Mouse (Mus musculus) midbrain, embryonic 12.5 days (tissue): ENCODE measurements around the gene Tnpo3. TPM values are rescaled to one million over a fixed set of nuclear protein-coding genes. Genes with fewer than 3 reads are reported as not detected.

ENCODE experiments used
- ATAC-seq: fragments of 200-750 bp; cut with Nextera tagmentation; 2 replicates; pipeline ENCODE4 v1.8.0; 2017; ENCODE audit warnings: low read depth, moderate TSS enrichment, moderate library complexity; ENCODE audit not compliant: low FRiP score
- H3K27ac ChIP-seq: fragments of 300-500 bp; sonication (generic); replicated peaks from 2 replicates; pipeline ENCODE4 v1.5.1; 2016; ENCODE audit warnings: mild to moderate bottlenecking
- H3K27me3 ChIP-seq: fragments of 300-500 bp; sonication (generic); 2 replicates; pipeline ENCODE4 v1.6.1; 2016; ENCODE audit warnings: mild to moderate bottlenecking
- H3K36me3 ChIP-seq: fragments of 300-500 bp; sonication (generic); 2 replicates; pipeline ENCODE4 v1.6.1; 2016
- H3K4me1 ChIP-seq: fragments of 300-500 bp; sonication (generic); 2 replicates; pipeline ENCODE4 v1.6.1; 2016
- H3K4me2 ChIP-seq: fragments of 300-500 bp; sonication (generic); replicated peaks from 2 replicates; pipeline ENCODE4 v1.6.1; 2016; ENCODE audit warnings: mild to moderate bottlenecking, moderate library complexity
- H3K4me3 ChIP-seq: fragments of 300-500 bp; sonication (generic); 2 replicates; pipeline ENCODE4 v1.5.1; 2016; ENCODE audit warnings: mild to moderate bottlenecking
- H3K9ac ChIP-seq: fragments of 300-500 bp; sonication (generic); replicated peaks from 2 replicates; pipeline ENCODE4 v1.6.1; 2016; ENCODE audit warnings: mild to moderate bottlenecking, moderate library complexity
- H3K9me3 ChIP-seq: fragments of 300-500 bp; sonication (generic); 2 replicates; pipeline ENCODE4 v1.6.1; 2016; ENCODE audit warnings: mild to moderate bottlenecking
- WGBS: fragments of 180-500 bp; shearing (Covaris S2); methylation state at CpG from one replicate; pipeline ENCODE4 v1.1.7; 2016; 5-methylcytosine and 5-hydroxymethylcytosine counted together
- polyA plus RNA-seq: library from polyadenylated mRNA; unstranded; fragments of >200 nt; fragmentation: Nextera tagmentation; extraction: Ambion mirVana; gene quantifications from 2 replicates; pipeline ENCODE4 v1.2.1, GENCODE M21; 2016

Tnpo3 gene
- 116 TPM in 2 replicates for polyA plus RNA-seq

DNA sequence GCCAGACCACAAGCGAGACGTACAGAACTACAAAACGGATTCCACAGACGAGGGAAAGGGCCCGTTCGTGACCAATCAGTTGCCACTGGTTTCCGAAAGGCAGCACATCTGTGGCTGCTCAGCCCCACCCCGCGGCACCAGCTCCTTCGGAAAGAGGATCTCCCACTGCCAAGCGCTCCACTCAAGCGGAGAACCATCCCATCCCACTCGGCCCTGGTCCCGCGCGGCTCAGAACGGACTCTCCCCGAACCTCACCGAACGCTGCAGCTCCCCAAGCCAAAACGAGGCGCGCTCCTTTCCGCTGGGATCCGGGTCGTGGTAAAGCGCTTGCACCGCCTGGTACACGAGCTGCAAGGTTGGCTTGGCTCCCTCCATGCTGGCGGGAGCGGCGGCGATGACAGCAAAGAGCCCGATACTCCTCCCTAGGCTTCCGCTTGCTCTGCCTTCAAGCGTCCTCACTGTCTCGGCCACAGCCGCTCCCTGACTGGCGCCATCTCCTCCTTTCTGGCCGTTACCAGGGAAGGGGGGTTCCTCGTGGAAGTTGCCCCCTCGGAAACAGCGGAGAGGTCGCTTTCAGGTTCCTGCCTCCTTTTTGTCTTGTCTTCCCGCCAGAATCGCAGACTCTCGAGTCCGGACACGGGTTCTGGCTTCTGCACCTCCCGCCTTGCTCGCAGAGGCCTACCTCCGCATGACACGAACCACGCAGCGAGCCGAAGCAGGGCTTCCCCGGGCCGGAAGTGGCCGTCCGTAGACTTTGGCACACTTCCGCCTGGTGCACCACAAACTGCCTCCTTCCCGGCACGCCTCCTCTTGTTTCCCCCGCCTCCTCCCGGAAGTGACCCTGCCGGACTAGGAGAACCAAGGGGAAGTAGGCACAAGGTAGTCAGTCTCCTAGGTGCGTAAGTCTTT lies at the start of gene Tnpo3:
TSS of gene Tnpo3 (minus strand) at position 777 of the 909 bp plus-strand sequence.
- Histone ChIP-seq H3K4me1 (peaks cover 18% of the 10 kb centered on the region), H3K36me3 (no peaks in the 10 kb centered on the region), H3K4me2 (peak within 1 kb of the TSS; percentile 87), H3K27ac (peak within 1 kb of the TSS; percentile 83), H3K9ac (peak within 1 kb of the TSS; percentile 92), H3K27me3 (no peaks in the 10 kb centered on the region), H3K9me3 (no peaks in the 10 kb centered on the region), H3K4me3 (peak within 1 kb of the TSS; percentile 82)
- WGBS = under 1% methylated on average over 67 of the region's 67 CpGs
- peak; percentile 93 for ATAC-seq

DNA sequence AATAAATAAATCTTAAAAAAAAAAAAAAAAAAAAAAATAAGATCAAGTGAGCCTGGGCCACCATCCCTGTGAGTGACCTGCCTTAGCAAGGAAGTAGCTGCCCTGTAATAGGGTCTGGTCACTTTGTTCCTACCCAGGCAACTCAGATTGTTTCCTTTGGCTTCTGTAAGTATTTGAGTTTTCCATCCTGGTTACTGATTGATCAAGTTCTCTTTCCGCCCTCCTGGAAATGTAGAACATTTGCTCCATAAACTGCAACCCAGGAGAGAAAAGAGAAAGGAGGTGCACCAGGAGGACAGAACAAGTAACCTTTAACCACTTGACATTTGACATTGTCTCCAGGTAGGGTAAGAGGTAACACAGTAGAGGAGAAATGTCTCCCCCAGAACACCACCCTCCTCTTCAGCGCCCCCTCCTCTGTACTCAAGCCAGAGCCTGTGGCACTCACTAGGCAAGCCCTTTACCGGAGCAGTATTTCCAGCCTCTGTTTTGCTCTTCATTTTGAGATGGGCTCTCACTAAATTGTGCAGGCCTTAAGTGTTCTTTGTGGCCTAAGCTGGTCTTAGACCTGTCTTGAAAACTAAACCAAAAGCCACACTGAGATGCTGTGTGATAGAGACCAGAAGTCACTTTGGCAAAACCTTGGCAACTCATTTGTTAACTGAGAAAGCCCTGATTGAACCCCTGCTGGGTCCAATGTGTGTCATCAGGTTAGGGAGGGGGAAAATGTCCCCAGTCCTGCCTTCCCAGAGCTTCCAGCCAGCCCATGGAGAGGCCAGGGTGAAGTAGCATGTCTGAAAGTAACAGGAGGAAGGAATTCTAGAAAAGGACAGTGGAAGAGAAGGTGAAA lies 49.2 kb upstream of the Tnpo3 start:
- no peak overlapping the region for H3K9ac ChIP-seq
- no peaks in the 10 kb centered on the region for H3K36me3 ChIP-seq
- no peak overlapping the region for H3K4me2 ChIP-seq
- no peak overlapping the region for H3K27ac ChIP-seq
- no peak overlapping the region for H3K4me3 ChIP-seq
- H3K9me3 ChIP-seq = no peaks in the 10 kb centered on the region
- WGBS = 85% methylated on average over 3 of the region's 3 CpGs
- ATAC-seq = no peak
- H3K4me1 ChIP-seq = no peaks in the 10 kb centered on the region
- H3K27me3 ChIP-seq = no peaks in the 10 kb centered on the region

DNA sequence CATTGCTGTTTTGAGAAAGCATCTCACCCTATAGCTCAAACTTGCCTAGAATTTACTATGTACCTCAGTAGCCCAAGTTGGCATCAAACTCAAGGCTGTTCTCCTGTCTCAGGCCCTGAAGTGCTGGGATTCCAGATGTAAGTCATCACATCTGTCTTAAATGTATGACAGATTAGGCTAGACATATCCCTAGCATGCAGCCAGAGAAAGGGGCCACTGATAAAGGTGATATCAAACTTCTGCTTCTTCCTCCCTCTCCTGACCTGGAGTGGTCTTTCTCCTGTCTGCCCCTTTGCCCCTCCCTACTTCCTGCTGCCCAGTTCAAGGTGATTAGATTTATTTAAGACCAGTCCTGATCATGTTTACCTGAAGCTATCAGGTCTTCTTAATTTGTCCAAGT lies 43.6 kb upstream of the Tnpo3 start:
- no peak overlapping the region for H3K4me3 ChIP-seq

DNA sequence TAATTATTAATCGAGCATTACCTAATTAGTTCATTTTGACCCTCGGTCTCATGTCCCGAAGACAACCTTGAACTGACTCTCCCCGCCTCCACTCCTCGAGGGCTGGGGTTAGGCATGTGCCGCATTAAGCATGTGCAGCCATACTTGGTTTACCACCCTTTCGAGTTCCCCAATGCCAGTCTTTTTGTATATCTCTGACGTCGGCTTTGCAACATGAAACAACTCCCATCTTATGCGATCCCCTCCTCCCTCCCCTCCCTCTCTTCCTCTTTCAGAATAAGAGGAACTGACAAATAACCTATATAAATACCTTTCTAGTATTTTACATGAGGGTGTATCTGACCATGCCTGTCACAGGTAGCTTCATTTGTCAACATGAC lies 40.5 kb upstream of the Tnpo3 start:
- Histone ChIP-seq H3K4me3 (no peak overlapping the region), H3K4me2 (no peak overlapping the region), H3K9ac (no peak overlapping the region), H3K9me3 (no peaks in the 10 kb centered on the region), H3K27me3 (peaks cover 5% of the 10 kb centered on the region), H3K36me3 (no peaks in the 10 kb centered on the region), H3K27ac (no peak overlapping the region), H3K4me1 (no peaks in the 10 kb centered on the region)
- WGBS = 70% methylated on average over 10 of the region's 10 CpGs
- no peak for ATAC-seq

More for the DNA sequence above, 43.6 kb upstream of the Tnpo3 start:
- H3K27ac ChIP-seq = no peak overlapping the region
- H3K9me3 ChIP-seq = no peaks in the 10 kb centered on the region
- no peak overlapping the region for H3K9ac ChIP-seq
- no peaks in the 10 kb centered on the region for H3K36me3 ChIP-seq
- no peak overlapping the region for H3K4me2 ChIP-seq
- ATAC-seq = no peak
- peaks cover 5% of the 10 kb centered on the region for H3K27me3 ChIP-seq
- H3K4me1 ChIP-seq = no peaks in the 10 kb centered on the region

DNA sequence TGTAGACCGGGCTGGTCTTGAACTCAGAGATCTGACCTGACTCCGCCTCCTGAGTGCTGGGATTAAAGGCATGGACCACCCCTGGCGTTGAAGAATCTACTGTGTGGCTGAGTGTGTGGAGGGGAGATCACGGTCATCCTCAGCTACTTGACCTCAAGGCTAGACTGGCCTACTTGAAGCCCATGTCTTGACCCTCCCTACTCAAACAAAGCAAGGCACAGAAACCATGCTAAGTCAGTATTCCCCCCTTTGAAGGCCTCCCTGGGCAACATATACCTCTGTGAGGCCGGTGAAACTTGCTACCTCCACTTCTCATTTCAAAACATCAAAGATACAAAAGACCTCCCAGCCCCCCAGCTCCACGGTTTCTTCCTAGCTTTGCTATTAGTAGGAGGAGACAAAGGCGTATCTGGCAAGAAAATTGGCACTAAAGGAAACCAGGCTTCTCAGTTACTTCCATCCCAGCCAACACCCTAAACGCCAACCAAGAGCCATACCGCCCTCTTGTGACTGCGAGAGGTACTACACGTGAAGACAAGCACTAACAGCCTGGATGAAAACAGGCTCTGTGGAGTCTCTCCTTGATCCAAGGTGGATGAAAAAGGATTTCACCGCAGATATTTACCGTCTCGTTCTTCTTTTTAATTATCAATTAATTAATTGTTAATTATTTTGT lies 39.9 kb upstream of the Tnpo3 start:
- no peak for ATAC-seq

DNA sequence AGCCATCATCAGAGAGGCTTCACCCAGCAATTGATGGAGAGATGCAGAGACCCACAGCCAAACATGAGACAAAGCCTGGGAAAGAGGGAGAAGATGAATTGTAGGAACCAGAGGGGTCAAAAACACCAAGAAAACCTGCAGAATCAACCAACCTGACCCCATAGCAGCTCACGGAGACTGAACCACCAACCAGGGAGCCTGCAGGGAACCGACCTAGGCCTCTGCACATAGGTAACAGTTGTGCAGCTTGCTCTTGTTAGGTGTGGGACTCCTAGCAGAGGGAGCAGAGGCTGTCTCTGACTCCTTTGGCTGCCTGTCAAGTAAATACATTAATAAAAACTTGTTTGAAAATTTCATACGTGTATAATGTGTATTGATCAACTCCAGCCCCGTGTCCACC lies 32.1 kb upstream of the Tnpo3 start:
- Histone ChIP-seq H3K27me3 (peaks cover 36% of the 10 kb centered on the region), H3K9ac (no peak overlapping the region), H3K36me3 (no peaks in the 10 kb centered on the region), H3K4me1 (peaks cover 7% of the 10 kb centered on the region; the same call in 1 of the 2 replicates), H3K9me3 (no peaks in the 10 kb centered on the region), H3K4me2 (no peak overlapping the region), H3K27ac (no peak overlapping the region), H3K4me3 (no peak overlapping the region)
- 90% methylated on average over 4 of the region's 4 CpGs for WGBS
- no peak for ATAC-seq

More for the DNA sequence above, 39.9 kb upstream of the Tnpo3 start:
- Histone ChIP-seq H3K4me3 (no peak overlapping the region), H3K9ac (no peak overlapping the region), H3K27ac (no peak overlapping the region), H3K9me3 (no peaks in the 10 kb centered on the region), H3K4me2 (no peak overlapping the region), H3K27me3 (peaks cover 5% of the 10 kb centered on the region), H3K4me1 (no peaks in the 10 kb centered on the region), H3K36me3 (no peaks in the 10 kb centered on the region)
- WGBS = 32% methylated on average over 14 of the region's 14 CpGs

DNA sequence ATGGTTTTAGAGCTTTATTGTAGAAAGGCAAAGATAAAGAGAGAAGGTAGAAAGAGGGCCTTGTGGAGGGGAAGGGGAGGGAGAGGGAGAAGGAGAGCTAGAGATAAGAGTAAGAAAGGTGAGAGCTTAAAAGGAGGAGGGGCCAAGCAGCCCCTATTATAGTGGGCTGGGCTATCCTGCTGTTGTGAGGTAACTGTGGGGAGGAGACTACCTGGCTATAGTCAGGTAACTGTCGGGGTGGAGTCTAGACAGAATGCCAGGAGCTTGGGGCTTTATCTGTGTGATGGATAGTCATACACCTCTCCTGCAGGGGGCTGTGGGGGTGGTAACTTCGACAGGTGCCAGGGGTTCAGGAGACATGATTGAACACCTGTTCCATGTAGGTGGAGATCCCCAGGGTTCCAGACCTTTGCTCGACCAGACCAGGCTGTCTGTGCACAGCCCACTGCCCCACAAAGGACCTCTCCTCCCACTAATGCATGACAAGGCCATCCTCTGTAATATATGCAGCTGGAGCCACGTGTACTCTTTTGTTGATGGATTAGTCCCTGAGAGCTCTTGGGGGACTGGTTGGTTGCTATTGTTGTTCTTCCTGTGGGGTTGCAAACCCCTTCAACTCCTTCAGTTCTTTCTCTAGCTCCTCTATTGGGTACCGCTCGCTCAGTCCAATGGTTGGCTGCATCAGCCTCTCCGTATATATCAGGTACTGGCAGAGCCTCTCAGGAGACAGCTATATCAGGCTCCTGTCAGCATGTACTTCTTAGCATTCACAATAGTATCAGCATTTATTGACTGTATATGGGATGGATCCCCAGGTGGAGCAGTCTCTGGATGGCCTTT lies 30.1 kb upstream of the Tnpo3 start:
- Histone ChIP-seq H3K9me3 (no peaks in the 10 kb centered on the region), H3K27me3 (peaks cover 45% of the 10 kb centered on the region), H3K4me2 (0 out of 2 replicates have a peak overlapping the region, but pooled peaks have one; percentile 8), H3K27ac (no peak overlapping the region), H3K36me3 (no peaks in the 10 kb centered on the region), H3K4me3 (no peak overlapping the region), H3K4me1 (peaks cover 7% of the 10 kb centered on the region; the same call in 1 of the 2 replicates), H3K9ac (no peak overlapping the region)
- ATAC-seq = peak; percentile 75
- WGBS = 5% methylated on average over 7 of the region's 7 CpGs

DNA sequence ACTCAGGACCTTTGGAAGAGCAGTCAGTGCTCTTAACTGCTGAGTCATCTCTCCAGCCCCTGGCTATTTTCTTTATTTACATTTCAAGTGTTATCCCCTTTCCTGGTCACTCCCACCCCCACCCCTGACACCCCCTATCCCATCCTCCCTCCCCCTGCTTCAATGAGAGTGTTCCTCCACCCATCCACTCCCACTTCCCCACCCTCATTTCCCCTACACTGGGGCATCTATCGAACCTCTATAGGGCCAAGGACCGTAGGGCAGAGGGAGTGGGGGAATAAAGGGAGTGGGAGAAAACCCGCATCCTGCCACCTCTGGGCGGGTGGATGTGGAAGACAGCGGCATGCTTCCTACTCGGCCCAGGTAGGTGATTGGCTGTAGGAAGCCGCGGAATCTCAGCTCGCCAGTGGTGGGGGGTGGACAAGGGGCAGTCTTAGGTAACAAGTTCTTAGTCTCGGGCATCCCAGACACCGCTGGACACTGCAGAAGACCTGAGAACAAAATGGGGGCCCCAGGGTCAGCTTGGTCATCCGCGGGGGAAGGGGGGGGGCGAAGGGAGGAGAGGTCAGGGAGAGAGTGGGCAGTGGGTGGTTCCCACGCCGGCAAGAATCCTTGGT lies 29.3 kb upstream of the Tnpo3 start:
- no peak for ATAC-seq
- peaks cover 7% of the 10 kb centered on the region; the same call in 1 of the 2 replicates for H3K4me1 ChIP-seq
- no peak overlapping the region for H3K27ac ChIP-seq
- no peak overlapping the region for H3K9ac ChIP-seq
- no peaks in the 10 kb centered on the region for H3K9me3 ChIP-seq
- WGBS = 14% methylated on average over 16 of the region's 16 CpGs
- no peaks in the 10 kb centered on the region for H3K36me3 ChIP-seq
- peak overlapping the region; percentile 26 for H3K4me2 ChIP-seq
- peaks cover 45% of the 10 kb centered on the region for H3K27me3 ChIP-seq
- no peak overlapping the region for H3K4me3 ChIP-seq

DNA sequence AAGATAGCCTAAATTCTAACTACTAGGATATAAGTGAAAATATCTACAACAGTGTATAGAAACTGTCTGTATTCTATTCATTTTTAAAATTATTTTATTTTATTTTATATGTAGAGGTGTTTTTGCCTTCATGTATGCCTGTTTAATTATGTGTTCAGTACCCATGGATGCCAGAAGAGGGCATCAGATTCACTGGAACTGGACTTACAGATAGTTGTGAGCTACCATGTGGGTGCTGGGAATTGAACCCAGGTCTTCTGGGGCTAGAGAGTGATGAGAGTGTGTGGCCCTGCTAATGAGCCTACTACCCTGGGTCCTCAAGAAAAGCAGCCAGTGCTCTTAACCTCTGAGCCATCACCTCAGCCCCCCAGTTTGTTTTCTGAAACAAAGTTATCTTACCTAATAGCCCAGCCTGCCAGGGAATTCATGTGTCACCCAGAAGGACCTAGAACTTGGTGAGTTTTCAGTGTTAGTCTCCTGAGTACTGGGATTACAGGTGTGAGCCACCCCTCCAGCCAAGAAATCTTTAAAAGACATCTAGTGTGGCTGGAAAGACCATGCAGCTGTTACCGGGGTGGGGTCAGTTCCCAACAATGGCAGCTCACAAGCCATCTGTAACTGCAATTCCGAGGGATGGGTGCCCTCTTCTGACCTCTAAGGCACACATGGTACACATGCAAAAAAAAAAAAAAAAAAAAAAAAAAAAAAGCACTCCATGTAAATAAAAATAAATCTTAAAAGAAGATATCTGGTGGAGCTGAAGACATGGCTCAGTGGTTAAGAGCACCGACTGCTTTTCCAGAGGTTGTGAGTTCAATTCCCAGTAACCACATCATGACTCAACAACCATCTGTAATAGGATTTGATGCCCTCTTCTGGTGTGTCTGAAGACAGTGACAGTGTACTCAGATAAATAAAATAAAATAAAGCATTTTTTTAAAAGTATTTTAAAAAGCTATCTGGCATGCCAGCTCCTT lies 28.0 kb upstream of the Tnpo3 start:
- WGBS = 79% methylated on average over 3 of the region's 3 CpGs

More for the DNA sequence above, 28.0 kb upstream of the Tnpo3 start:
- H3K4me3 ChIP-seq = no peak overlapping the region
- H3K36me3 ChIP-seq = no peaks in the 10 kb centered on the region
- no peak overlapping the region for H3K4me2 ChIP-seq
- H3K9me3 ChIP-seq = no peaks in the 10 kb centered on the region
- ATAC-seq = no peak
- no peak overlapping the region for H3K9ac ChIP-seq
- H3K27me3 ChIP-seq = peaks cover 45% of the 10 kb centered on the region
- H3K4me1 ChIP-seq = peaks cover 8% of the 10 kb centered on the region; the same call in 1 of the 2 replicates
- no peak overlapping the region for H3K27ac ChIP-seq
